ENCODE assay signal across 13 mouse cellular contexts in the genomic region with DNA sequence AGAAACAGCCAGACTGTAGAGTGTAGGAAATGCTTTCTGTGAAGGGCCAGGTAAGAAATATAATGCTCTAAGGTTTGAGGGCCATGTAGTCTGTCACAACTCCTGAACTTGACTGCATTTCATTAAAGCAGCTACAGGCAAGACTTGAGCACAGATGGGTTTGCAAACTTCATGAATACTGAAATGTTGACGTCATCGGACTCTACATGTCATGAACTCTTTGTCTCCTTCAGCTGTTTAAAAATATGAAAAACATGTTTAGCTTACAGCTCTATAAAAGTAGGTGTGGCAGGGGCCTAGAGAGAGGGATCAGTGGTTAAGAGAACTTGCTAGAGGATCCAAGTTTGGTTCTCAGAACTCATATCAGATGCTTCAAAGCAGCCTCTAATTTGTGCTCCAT.
DNase-seq lines count a peak whose midpoint lies in the region; ATAC-seq and TF ChIP-seq lines count a peak whose summit lies in the region.
"Had no signal": no experiment of that assay in that cellular context is flagged by ENCODE, and none has a peak within 500 bp of the region (broad histone marks: within the 10 kb centered on the region; RNA-seq: fewer than 3 reads in every experiment).

No protein-coding gene starts in this region.

- intact Hi-C loops in heart, adult 2 months (cut with DNase I), result loop anchor here (2.0 kb wide), 3 partner anchors 17 to 51 kb away; no protein-coding TSS in a partner anchor

- DNase-seq in heart, adult 2 months, result no peak
- DNase-seq in limb, embryonic 14.5 days (ENCODE audit: low spot score), result peak; percentile 66
- DNase-seq in limb, embryonic 10.5 days (ENCODE audit: low spot score), result no peak
- no peak for DNase-seq in midbrain, postnatal 0 days (ENCODE audit: low spot score)
- DNase-seq: B cell, adult 2 months; cerebellum, postnatal 36 days; right cerebral cortex, postnatal 14 days; thymus, postnatal 36 days had no signal

- TF ChIP-seq CTCF in heart, adult 2 months (IDR thresholded peaks at IDR 0.05), result no peak
- TF ChIP-seq CTCF in small intestine, adult 2 months (IDR thresholded peaks at IDR 0.05; ENCODE audit: extremely low read depth, insufficient read length, insufficient replicate concordance, low read depth, low read length), result no peak
- no peak for TF ChIP-seq CTCF in midbrain, postnatal 0 days (IDR thresholded peaks at IDR 0.05)

- H3K9me3 ChIP-seq in heart, embryonic 12.5 days (replicated peaks), result peaks cover 5% of the 10 kb centered on the region
- H3K9me3 ChIP-seq in limb, embryonic 14.5 days (ENCODE audit: control insufficient read depth, low read length), result no peaks in the 10 kb centered on the region
- H3K9me3 ChIP-seq in limb, embryonic 10.5 days (replicated peaks), result no peaks in the 10 kb centered on the region
- no peaks in the 10 kb centered on the region for H3K9me3 ChIP-seq in midbrain, postnatal 0 days (ENCODE audit: low read length)
- H3K9me3 ChIP-seq: hindbrain, embryonic 10.5 days had no signal

- no peak for TF ChIP-seq EP300 in heart, adult 2 months (IDR thresholded peaks at IDR 0.05; ENCODE audit: insufficient read depth, low read depth, low read length)

- no peak for TF ChIP-seq POLR2A in heart, adult 2 months (IDR thresholded peaks at IDR 0.05; ENCODE audit: insufficient read depth, low read depth, low read length)
- TF ChIP-seq POLR2A in limb, embryonic 14.5 days (IDR thresholded peaks at IDR 0.05; ENCODE audit: borderline replicate concordance, extremely low read depth, insufficient read depth, insufficient read length), result no peak
- no peak for TF ChIP-seq POLR2A in small intestine, adult 2 months (IDR thresholded peaks at IDR 0.05; ENCODE audit: low read depth, low read length)

- H3K9ac ChIP-seq in heart, adult 2 months (ENCODE audit: low read depth, low read length), result no peak overlapping the region
- no peak overlapping the region for H3K9ac ChIP-seq in heart, embryonic 12.5 days
- no peak overlapping the region for H3K9ac ChIP-seq in limb, embryonic 14.5 days (ENCODE audit: low read depth, low read length, severe bottlenecking)
- H3K9ac ChIP-seq in midbrain, postnatal 0 days (replicated peaks; ENCODE audit: low read length, poor library complexity, severe bottlenecking), result no peak overlapping the region

- H3K36me3 ChIP-seq in heart, adult 2 months (ENCODE audit: control insufficient read depth, insufficient read depth, low read length), result peaks cover 13% of the 10 kb centered on the region
- no peaks in the 10 kb centered on the region for H3K36me3 ChIP-seq in heart, embryonic 12.5 days
- H3K36me3 ChIP-seq in limb, embryonic 14.5 days (ENCODE audit: control insufficient read depth, insufficient read depth, low read length), result no peaks in the 10 kb centered on the region
- H3K36me3 ChIP-seq in limb, embryonic 10.5 days, result no peaks in the 10 kb centered on the region
- H3K36me3 ChIP-seq in small intestine, adult 2 months (ENCODE audit: control insufficient read depth, insufficient read depth, low read length), result no peaks in the 10 kb centered on the region
- no peaks in the 10 kb centered on the region for H3K36me3 ChIP-seq in midbrain, postnatal 0 days (ENCODE audit: insufficient read depth, low read length)
- H3K36me3 ChIP-seq: hindbrain, embryonic 10.5 days had no signal

- H3K27ac ChIP-seq in heart, adult 2 months, result peak overlapping the region; percentile 91
- no peak overlapping the region for H3K27ac ChIP-seq in heart, embryonic 12.5 days (ENCODE audit: poor library complexity, severe bottlenecking)
- H3K27ac ChIP-seq in limb, embryonic 14.5 days (replicated peaks; ENCODE audit: low read depth, low read length), result no peak overlapping the region
- no peak overlapping the region for H3K27ac ChIP-seq in limb, embryonic 10.5 days
- H3K27ac ChIP-seq in brown adipose tissue, adult 24 weeks (replicated peaks; ENCODE audit: low read depth, low read length), result peak overlapping the region; percentile 99
- H3K27ac ChIP-seq in small intestine, adult 2 months (ENCODE audit: insufficient read depth, low read depth, low read length), result 0 out of 2 replicates have a peak overlapping the region, but pooled peaks have one; percentile 64
- no peak overlapping the region for H3K27ac ChIP-seq in midbrain, postnatal 0 days (ENCODE audit: low read depth, low read length)
- H3K27ac ChIP-seq: hindbrain, embryonic 10.5 days had no signal

- H3K27me3 ChIP-seq in heart, adult 2 months (ENCODE audit: control insufficient read depth, insufficient read depth, low read length), result no peaks in the 10 kb centered on the region
- H3K27me3 ChIP-seq in heart, embryonic 12.5 days (replicated peaks), result no peaks in the 10 kb centered on the region
- H3K27me3 ChIP-seq in limb, embryonic 14.5 days (ENCODE audit: control insufficient read depth, insufficient read depth, low read length), result no peaks in the 10 kb centered on the region
- no peaks in the 10 kb centered on the region for H3K27me3 ChIP-seq in limb, embryonic 10.5 days (ENCODE audit: low read depth, poor library complexity, severe bottlenecking)
- no peaks in the 10 kb centered on the region for H3K27me3 ChIP-seq in small intestine, adult 2 months (ENCODE audit: control insufficient read depth, insufficient read depth, low read length)
- H3K27me3 ChIP-seq in midbrain, postnatal 0 days (ENCODE audit: insufficient read depth, low read length), result no peaks in the 10 kb centered on the region

- peaks cover 29% of the 10 kb centered on the region for H3K4me1 ChIP-seq in heart, adult 2 months (ENCODE audit: control insufficient read depth, insufficient read depth, low read length)
- H3K4me1 ChIP-seq in heart, embryonic 12.5 days (replicated peaks), result peaks cover 46% of the 10 kb centered on the region
- peaks cover 14% of the 10 kb centered on the region for H3K4me1 ChIP-seq in limb, embryonic 14.5 days (ENCODE audit: control insufficient read depth, insufficient read depth, low read length)
- peaks cover 18% of the 10 kb centered on the region for H3K4me1 ChIP-seq in limb, embryonic 10.5 days
- peaks cover 20% of the 10 kb centered on the region for H3K4me1 ChIP-seq in brown adipose tissue, adult 24 weeks (ENCODE audit: control insufficient read depth, insufficient read depth, insufficient read length, low read length)
- no peaks in the 10 kb centered on the region for H3K4me1 ChIP-seq in small intestine, adult 2 months (ENCODE audit: control insufficient read depth, insufficient read depth, insufficient read length, low read length)
- H3K4me1 ChIP-seq in midbrain, postnatal 0 days (ENCODE audit: insufficient read depth, low read length), result no peaks in the 10 kb centered on the region

- no peak overlapping the region for H3K4me3 ChIP-seq in heart, adult 2 months
- no peak overlapping the region for H3K4me3 ChIP-seq in heart, embryonic 12.5 days
- no peak overlapping the region for H3K4me3 ChIP-seq in limb, embryonic 14.5 days (replicated peaks; ENCODE audit: low read length)
- H3K4me3 ChIP-seq in limb, embryonic 10.5 days, result no peak overlapping the region
- no peak overlapping the region for H3K4me3 ChIP-seq in brown adipose tissue, adult 24 weeks (ENCODE audit: insufficient read depth, low read depth, low read length)
- no peak overlapping the region for H3K4me3 ChIP-seq in small intestine, adult 2 months (ENCODE audit: low read depth, low read length)
- no peak overlapping the region for H3K4me3 ChIP-seq in midbrain, postnatal 0 days (ENCODE audit: low read depth, low read length)
- H3K4me3 ChIP-seq: hindbrain, embryonic 10.5 days had no signal

- WGBS in heart, adult 2 months, result 75% methylated on average over 2 of the region's 2 CpGs
- 75% methylated on average over 2 of the region's 2 CpGs for WGBS in heart, embryonic 12.5 days
- WGBS in limb, embryonic 14.5 days, result 74% methylated on average over 2 of the region's 2 CpGs
- WGBS in limb, embryonic 10.5 days, result 94% methylated on average over 2 of the region's 2 CpGs
- WGBS in small intestine, adult 2 months, result 49% methylated on average over 2 of the region's 2 CpGs
- 88% methylated on average over 2 of the region's 2 CpGs for WGBS in midbrain, postnatal 0 days

- no peak overlapping the region for H3K4me2 ChIP-seq in heart, embryonic 12.5 days
- no peak overlapping the region for H3K4me2 ChIP-seq in limb, embryonic 14.5 days (replicated peaks; ENCODE audit: low read depth, low read length, severe bottlenecking)
- no peak overlapping the region for H3K4me2 ChIP-seq in midbrain, postnatal 0 days (ENCODE audit: low read depth, low read length, poor library complexity, severe bottlenecking)

- no peak for ATAC-seq in heart, embryonic 12.5 days (ENCODE audit: insufficient number of reproducible peaks, low FRiP score)
- no peak for ATAC-seq in limb, embryonic 14.5 days (ENCODE audit: low FRiP score, low read depth)
- ATAC-seq in midbrain, postnatal 0 days (ENCODE audit: low FRiP score), result no peak
- ATAC-seq: forebrain, embryonic 16.5 days had no signal

- no peaks in the 10 kb centered on the region for H3K79me2 ChIP-seq in heart, adult 2 months (replicated peaks; ENCODE audit: control insufficient read depth, insufficient read depth, low read length)

Comparison
In these comparisons a context has a peak if more than half of its experiments do, and no peak if none do; other contexts are left out.
1. H3K27ac ChIP-seq: peak in heart, adult 2 months (single experiment), brown adipose tissue, adult 24 weeks (single experiment) and small intestine, adult 2 months (single experiment); none in heart, embryonic 12.5 days (single experiment), limb, embryonic 14.5 days (single experiment), limb, embryonic 10.5 days (single experiment) and midbrain, postnatal 0 days (single experiment).